Mouse (Mus musculus) right cerebral cortex, postnatal 25 days (tissue): Measurements from ENCODE around the gene Tdrd9.

ENCODE experiments used
- DNase-seq: peaks from one replicate; pipeline ENCODE4 v3.0.0; 2022

Gene Tdrd9

DNA sequence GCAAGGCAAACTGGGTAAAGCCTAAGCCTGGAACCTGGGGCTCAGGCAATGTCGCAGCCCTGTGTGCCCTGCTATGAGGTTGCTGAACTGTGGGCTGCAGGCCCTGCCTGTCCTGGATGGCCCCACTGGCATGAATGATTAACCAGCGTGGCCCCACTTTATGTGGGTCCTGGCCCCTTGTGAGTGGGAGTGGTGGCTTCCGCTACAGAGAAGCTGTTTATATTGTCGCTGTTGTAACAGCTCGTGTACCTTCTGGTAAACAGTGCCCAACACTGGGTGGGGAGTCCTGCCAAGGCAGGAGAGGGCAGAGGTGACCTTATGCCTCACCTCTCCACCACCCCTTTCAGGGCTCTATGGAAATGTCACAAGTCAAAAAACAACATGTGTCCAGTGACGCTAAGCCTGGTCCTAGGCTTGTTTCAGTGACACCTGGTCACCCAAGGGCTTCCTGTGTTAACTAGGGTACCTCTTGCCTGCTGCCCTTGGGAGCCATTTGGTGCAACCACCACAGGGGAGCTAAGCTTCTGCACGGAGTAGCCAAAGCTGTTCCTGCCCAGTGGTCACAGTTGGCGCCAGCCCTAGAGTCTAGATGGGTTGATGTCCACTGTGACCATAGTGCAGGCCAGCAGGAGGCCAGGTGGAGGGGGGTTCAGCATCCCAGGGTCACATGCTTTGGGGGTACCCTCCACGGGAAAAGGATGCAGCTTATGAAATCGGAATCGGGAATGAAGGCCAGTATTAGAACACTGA lies 137.5 kb downstream of the Tdrd9 start:
- DNase-seq: no peak

DNA sequence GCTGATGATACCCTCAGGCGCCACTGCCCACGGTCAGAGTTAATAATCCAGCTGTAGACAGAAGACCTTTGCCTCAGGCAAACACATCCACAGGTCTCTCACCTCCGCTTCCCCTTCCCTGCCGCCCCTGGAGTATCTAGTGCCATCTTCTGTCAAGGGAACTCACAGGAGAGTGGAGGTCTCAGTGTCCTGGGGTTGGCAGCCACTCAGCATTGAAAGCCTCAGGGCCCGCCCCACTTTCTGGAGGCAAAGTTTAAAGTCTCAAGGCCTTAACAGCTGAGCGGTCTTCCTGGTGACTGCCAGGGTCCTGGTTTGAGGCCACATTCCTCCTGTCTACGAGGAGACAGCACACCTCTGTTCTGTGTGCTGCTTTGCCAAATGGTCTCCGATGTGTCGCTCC lies 138.3 kb downstream of the Tdrd9 start:
- no peak for DNase-seq

DNA sequence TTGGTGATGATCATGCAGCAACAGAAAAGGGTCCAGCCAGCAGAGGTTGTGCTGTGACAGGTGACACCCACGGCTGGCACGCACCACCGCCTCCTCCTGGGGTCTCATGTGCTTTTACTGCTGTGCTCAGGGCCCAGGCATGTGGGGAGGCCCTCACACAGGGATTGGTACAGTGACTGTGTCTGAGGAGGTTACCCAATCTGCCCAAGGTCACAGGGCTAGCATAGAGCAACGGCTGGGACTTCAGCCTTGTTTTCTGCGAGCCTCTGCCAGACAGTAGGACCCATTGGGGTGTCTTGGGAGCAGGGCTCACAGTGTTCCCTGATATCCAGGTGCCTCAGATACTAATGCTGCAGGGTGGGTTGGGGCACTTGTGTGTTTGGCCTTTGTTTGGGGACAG lies 140.0 kb downstream of the Tdrd9 start:
- no peak for DNase-seq

DNA sequence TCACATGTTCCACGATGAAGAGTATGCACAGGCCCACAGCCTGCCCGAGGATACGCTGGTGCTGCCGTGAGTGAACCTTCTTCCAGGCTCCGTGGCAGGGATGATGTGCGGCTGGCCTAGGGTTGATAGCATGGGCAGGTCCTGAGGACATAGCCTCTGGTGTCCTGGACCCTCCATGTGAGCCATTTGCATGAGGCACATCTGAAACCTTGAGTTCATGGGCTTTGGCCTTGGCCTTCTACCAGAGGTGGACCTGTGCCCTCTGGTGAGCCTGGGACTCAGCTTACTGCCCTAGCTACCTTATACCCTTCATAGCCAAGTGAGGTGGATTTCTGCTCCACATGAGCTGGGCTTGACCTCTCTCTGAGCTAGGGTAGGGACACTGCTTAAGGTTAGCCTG lies 140.9 kb downstream of the Tdrd9 start:
- no peak for DNase-seq

DNA sequence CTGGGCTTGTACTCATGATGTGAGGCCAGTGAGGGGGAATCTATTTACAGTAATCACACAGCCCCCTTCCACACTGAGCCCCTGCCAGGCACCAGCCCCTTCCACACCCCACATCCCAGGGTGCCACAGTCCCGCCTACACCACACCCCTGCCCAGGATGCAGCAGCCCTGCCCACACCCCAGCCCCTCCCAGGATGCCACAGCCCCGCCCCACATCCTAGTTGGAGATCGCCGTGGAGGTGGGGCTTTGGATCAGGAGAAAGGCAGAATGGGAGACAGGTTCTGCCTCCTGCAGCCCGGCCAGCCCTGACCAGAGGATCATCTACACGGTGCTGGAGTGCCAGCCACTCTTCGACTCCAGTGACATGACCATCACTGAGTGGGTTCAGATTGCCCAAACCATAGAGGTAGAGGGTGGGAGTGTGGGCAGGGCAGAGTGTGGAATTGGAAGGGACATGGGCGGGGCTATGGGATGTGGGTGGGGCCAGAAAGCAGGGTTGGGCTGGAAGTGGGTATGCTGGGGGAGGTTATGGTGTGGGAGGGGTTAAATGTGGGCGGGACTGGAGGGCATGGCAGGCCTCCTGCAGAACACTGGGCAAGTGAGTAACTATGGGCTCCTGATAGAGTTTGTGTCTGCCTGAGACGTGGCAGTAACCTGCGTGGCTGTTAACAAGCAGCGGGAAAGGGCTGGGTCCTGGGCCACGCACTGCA lies 141.5 kb downstream of the Tdrd9 start:
- no peak for DNase-seq

DNA sequence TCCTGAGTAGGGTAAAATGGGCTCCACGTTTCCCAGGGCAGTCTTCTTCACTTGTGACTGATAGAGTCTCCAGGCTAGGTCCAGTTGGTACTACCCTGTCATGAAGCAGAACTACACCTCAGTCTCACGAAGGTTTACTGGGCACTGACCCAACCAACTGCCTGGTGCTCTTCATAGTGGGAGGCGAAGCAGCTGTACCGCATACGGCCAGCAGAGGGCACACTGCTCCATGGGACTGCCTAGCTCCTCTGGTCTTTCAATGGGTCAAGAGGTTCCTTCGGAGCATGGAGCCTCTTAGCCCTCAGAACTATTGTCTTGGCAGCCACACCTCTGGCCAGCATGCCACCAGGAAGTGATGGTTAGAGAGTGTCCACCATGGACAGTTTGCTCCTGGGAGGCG lies 142.4 kb downstream of the Tdrd9 start:
- peak; percentile 67 for DNase-seq

DNA sequence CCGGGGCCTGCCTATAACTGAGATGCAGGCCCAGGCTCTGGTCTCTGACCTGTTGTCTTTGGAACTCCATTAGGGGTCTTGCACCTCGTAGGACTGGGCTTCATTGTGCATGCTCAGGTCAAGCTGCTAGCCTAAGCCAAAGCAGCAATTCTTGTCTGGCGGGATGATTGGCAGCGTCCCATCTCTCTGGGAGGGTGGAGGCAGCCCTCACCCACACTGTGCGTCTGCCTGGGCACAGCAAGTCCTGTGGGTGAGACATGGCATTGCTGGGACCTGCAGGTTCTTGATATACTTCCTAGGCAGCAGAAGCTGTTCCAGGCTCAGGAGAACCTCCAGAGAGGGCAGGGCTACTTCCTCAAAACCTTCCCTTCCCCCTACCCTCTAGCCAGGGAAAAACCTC lies 145.6 kb downstream of the Tdrd9 start:
- DNase-seq: no peak

DNA sequence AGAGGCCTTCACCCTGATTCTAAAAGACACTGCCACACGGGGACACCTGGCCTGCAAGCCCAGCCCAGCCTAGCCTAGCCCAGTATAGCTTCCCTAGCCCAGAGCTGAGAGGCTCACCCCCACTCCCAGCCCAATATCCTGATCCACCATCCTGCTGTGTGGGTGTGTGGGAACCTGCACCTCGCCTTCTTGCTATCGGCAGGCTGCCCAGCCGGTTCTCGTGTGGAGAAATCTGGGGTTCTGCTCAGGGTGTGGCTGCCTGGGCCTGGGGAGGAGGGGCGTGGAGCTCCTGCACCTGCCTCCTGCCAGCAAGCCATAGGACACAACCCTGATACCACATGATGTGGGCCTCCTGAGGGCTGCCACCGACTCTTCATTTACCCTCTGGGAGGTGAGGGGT lies 146.3 kb downstream of the Tdrd9 start:
- peak; percentile 81 for DNase-seq
